Mouse (Mus musculus) regulatory T cell (primary cell): Measurements from ENCODE around the gene Evi2b.

Experiments used
- in situ Hi-C: fragments of 300-600 bp; cut with MboI, MseI; formaldehyde crosslinking; loops from one replicate; pipeline ENCODE4 v1.15.1; 2025; ENCODE audit warnings: high pct_unique_total_duplicates

Gene Evi2b

DNA sequence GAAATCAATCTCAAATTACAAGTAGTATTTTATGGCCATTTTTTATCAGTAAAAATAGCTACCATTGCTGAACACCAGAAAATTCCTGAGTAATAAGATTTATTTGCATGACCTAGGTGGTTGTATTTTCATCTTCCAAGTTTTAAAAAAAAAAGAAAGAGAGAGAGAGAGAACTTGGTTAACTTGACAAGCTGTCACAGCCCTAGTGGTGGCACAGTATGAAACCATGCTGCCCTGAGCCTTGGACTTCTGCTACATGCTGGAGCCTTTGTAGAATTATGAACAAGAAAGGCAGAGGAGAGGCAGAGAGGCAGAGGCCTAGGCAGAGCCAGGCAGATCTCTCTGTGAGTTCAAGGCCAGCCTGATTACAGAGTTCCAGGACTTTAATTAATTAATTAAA lies 1.6 kb downstream of the Evi2b start:
- in situ Hi-C loops = no loop called here

DNA sequence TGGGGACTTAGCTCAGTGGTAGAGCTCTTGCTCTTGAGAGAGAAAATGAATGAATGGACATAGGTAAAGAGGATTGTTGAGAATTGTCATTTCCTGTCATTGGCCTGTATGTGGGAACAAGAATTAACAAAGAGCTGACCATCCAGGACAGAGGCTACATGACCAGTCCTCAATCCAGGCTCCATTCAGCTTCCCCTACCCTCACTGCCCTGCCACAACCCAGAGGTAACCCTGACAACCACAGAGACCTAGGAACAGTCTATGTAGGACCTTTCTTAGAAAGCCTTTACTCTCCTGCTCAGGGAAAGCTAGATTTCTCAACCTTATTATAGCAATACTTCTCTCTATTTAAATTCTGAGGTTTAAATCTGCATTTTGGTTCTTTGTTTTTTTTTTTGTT lies 2.8 kb downstream of the Evi2b start:
- in situ Hi-C loops = no loop called here

DNA sequence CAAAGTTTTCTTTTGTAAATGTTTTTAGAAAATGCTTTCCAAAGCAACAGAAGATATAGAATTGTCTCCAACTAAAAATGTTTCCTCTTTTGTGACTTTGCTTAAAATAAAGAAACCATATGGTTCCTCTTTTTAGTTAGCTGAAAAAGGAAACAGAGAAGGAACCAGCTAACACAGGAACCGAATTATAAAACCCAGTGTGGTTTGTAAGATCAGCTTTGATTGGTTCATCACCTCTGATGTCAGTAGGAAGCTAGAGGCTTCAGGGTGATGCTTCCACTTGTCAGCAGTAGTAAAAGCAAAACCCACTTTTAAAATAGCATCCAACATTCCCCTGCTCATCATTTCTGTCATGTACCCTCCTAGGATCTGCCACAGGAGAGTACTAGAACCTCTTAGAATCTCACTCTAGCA lies 3.7 kb downstream of the Evi2b start:
- in situ Hi-C loops = no loop called here

DNA sequence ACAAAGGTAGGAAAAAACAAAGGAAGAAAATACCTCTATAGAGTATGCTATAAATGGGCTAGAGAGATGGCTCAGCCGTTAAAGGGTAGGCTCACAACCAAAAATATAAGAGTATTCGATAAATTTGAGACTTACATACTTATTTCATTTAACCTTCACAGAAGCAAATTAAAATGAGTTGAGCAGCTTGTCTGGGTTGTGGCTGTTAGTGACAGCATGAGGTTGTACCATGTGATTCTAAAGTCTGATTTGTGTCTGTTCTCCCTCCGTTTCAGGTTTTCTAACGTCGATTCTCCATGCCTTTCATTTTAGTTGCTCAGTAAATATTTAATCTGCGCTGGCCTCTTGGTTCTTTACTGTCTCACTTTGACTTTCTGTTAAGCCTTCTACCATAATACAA lies 4.3 kb downstream of the Evi2b start:
- in situ Hi-C loops = no loop called here

DNA sequence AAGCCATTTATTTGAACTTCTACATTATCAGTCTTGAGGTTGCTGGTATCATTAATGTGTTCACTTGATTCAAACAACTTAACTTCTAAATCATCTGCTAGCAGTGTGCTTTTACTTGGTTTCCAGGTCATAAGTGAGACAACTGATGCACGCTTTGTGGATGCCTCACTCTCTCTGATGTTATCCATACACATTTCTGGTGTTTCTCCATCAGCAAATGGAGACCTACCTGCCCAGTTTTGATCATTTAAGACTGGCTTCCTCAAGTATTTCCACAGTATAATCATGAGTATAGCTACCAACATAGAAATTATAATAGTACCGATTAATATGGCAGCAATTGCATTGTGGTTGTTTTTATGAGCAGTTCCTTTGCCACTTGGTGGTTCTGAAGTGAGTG lies 7.8 kb downstream of the Evi2b start:
- in situ Hi-C loops = no loop called here

DNA sequence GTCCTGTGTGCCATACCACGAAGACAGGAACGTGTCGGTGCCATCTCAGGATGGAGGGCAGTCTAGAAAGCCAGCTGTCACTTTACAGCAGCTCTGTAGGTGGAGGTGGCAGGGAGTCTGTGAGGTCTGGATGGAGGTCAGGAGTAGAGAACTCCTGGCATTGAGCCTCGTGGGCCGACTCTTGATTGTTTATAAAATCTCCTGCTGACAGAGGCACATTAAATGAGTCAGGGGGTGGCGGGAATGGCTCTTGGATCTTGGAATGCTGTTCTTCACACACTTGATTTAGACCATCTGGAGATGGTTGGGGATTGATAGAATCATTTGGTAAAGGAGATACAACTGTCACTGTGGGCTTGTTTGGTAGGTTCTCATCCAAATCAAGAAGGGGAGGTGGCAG lies 8.2 kb downstream of the Evi2b start:
- in situ Hi-C loops = no loop called here

DNA sequence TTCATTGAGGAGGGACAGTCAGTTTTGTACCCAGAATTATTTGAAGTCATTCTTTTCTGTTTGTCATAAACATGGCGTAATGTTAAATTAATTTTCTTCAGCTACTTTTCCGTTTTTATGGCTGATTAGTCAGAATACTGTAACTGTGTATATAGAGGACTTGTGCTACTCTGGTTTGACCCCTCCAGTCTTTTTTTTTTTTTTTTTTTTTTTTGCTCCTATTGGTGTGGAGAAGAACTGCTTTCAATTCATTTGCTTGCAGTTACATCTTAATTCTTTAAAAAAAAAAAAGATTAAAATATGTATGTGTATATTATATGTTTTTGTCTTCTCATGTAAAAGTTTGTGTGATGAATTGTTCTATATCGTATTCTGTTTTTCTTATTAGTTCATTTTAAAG lies 11.6 kb downstream of the Evi2b start:
- in situ Hi-C loops = no loop called here

DNA sequence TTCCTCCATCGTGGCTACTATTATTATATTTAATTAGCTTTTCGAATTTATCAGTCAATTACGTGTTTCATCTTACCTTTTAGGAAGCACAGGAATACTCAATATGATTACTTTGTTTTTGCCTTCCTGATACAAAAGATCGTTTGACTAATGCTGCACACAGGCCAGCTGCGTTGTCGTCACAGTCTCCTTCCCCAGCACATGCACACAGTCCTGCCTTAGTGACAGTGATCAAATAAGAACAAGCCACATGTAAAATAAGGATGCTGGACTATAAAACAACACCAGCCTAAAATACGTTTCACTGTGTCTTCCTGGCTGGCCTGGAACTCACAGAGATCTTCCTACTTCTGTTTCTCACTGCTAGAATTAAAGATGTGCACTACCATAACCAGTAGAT lies 19.1 kb downstream of the Evi2b start:
- in situ Hi-C loops = no loop called here

DNA sequence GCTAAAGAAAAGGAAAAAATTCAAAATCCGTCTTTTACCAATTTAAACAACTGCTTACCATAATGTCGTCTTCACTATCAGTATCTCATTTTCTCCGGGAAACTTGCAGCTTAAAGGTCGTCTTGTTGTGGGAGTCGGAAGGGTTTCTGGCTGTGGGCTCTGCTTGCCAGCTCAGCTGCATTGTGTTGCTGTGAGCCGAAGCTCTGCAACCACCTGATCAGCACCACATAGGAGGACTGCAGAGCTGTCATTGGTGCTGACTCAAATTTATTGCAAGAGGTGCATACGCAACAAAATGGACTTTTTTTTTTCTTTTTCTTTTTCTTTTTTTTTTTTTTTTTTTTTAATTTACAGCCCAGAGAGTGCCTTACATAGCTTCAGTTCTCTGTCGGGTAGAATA lies 19.7 kb downstream of the Evi2b start, which contains the start of gene Omg:
Omg (minus strand) TSS at position 240 of the 400 bp plus-strand sequence.
- in situ Hi-C loops = no loop called here

DNA sequence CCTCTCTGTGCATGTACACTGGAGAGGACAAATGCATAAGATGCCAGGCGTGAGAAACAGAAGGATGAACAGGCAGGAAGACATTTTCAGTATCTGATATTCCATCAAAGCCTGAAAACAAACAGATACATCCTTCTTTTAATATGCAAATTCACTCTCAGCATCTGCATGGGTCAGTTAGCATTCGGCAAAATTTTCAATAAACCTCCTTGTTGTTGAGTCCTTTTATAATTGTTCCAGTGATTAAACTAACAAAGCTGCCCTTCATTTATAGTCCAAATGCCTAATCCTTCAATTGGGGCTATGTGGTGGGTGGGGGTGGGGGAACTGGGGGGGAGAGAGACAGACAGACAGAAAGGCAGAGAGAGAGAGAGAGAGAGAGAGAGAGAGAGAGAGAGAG lies 20.6 kb downstream of the Evi2b start:
- in situ Hi-C loops = no loop called here

DNA sequence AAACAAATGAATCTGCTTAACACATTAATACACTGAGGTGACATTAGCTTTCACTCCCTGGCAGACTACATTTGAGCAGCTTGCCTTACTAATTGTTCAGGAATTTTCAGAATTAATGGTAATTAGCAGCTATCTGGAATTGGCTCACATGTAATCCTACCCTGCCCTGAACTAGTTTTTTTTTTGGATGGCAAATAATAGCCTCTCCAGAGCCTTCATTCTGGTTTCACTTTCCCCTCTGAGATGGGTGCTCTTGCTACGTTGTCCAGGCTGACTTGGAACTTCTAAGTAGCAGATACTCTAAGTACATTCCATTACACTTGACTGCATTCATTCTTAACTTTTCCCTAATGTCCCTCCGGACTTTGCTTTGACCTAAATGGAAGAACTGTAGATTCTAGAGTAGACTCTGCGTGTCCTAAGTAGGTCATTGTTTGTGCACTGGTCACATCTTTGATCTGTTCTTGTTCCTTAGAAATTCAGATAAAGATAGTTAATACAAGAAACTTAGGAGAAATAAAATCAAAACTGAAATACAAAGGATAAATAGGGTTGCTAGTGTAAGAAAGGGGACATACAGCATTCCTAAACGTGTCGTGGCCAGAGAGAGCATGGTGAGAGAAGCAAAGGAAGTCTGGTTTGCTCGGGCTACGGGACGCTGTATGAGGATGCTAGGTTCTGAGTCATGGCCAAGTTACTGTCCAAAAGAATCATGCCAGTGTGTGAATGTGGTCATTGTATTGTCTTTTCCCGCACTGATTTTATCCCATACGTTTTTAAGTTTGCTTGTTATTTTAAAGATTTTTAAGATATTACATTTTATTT lies 28.4 kb downstream of the Evi2b start:
- in situ Hi-C loops = no loop called here

DNA sequence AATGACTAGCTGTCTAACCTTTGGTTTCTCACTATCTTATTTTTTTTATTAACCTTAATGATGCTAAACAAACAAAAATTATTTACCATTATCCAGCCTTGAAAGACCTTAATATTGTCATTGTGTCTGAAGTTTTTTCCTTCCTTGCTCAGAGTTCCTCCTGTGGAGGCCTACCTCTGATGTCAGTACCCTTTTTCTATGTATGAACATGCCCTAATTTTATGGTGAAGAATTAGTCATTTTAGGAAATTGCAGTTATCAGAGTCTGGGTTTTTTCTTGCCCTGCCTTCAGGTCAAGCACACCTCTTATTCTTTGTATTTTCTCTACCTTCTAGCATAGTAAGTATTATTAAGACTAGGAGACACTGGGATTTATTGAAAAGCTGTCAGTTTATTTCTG lies 38.8 kb downstream of the Evi2b start:
- in situ Hi-C loops = no loop called here

DNA sequence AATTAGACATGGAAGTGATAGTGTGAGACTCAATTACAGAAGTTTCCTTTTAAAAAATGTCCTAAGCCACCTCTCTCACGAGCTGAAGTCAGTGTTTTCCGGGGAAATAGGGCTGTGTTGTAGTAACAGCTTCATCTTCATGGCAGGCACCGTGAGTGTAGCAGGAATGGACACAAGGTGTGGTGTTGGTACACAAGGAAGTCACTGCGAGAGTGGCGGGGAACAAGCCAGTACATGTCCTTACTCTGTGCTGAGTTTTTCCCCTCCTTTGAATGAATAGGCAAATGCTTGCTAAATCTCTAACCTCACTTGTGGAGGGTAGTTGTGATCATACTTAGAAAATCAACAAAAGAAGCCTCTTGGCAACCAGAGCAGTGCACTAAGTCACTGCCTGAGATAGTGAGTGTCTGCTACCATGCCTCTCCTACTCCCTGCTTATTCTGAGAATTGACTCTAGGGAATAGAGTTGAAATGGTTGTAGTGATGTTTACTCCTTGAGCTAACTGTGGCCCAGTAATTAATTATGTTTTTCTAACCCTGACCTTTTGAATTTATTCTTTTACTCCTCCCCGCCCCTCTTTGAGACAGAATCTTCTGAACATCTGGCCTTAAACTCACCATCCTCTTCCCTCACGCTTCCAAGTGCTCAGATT lies 39.6 kb downstream of the Evi2b start:
- in situ Hi-C loops = no loop called here

DNA sequence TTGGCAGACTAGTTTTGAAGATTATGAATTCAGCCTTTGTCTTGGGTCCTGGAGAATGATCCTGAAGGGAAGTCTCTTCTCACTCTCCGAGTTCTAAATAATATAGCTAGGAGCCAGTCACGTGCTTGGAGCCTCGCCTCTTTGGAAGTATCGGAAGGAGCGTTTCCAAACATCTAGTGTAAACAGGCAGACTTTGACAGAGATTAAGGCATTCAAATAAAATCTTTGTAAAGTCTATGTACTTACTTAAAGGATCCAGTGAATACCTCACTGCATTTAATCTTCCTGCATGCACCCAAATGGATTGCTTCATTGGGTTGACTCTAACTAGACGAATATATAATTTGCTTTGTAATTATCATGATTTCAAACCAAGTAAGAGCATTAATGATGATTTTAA lies 40.2 kb downstream of the Evi2b start:
- in situ Hi-C loops = no loop called here

DNA sequence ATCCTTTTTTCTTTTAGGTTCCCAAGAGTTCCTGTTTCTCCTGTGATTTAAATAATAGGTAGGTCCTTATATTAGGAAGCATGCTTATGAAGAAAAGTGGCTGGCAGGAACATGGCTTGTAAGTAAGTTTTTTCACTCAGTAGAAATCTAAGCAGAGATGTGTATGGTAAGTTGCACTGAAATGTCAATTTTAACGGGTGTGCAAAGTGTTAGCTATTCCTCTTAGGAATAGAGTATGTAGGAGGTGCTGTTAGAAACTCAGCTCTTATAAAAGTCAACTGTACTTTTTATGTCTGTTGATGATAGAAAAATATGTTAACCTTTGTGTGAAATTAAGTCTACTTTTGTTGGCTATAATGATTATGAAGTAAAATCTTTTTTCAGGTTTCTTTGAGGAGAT lies 55.5 kb downstream of the Evi2b start:
- in situ Hi-C loops = no loop called here
